Comparison of ENCODE assay signal across 8 mouse cellular contexts in the genomic region with DNA sequence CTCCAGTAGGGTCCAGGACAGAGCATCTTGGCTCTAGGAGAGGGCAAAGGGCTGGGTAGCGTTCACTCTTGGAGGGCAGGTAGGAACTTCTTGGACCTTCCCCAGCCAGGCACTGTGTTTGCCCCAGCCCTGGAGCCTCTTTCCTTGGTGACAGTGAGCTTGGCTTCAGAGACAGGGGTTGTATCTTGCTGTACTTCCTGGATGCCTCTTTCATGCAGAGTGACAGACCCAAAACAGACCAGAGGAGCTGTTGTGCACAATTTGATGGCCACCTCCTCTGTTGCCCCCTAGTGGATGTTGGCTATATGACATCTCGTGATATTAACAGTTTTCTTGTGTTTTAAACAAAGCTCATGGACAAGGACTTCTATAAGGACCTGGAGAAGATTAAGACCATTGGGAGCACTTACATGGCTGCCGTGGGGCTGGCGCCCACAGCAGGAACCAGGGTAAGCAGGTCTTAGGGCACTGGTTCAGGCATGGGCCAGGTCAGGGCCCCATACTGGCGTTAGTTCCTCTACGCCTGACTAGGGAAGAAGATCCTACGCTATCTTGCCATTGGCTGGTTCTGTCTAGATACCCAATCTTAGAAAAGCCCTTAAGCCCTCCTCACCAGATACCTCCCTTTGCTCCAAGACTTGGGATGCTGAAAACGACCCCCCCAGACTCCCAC. TPM values are rescaled to one million over a fixed set of nuclear protein-coding genes. Genes with fewer than 3 reads are reported as not detected.
A peak's percentile ranks its signal among the peaks of the same experiment; 100 is the strongest.
DNase-seq lines count a peak whose midpoint lies in the region; ATAC-seq and TF ChIP-seq lines count a peak whose summit lies in the region.
"Had no signal": no experiment of that assay in that cellular context is flagged by ENCODE, and none has a peak within 500 bp of the region (broad histone marks: within the 10 kb centered on the region; RNA-seq: fewer than 3 reads in every experiment).

No protein-coding gene starts in this region.

- H3K27me3 ChIP-seq in testis, adult 2 months (ENCODE audit: control insufficient read depth, insufficient read depth, low read length) = no peaks in the 10 kb centered on the region
- no peaks in the 10 kb centered on the region for H3K27me3 ChIP-seq in hindbrain, embryonic 14.5 days (ENCODE audit: control insufficient read depth, insufficient read depth, low read length)
- H3K27me3 ChIP-seq in limb, embryonic 13.5 days = no peaks in the 10 kb centered on the region

- ATAC-seq in hindbrain, embryonic 14.5 days (ENCODE audit: low FRiP score) = peak; percentile 31; the same call in 1 of the 2 replicates
- ATAC-seq in limb, embryonic 13.5 days (ENCODE audit: low FRiP score, low read depth) = 0 out of 2 replicates have a peak, but pooled peaks have one; percentile 45

- H3K9me3 ChIP-seq in hindbrain, embryonic 14.5 days (ENCODE audit: control insufficient read depth, low read length) = no peaks in the 10 kb centered on the region
- H3K9me3 ChIP-seq in limb, embryonic 13.5 days = no peaks in the 10 kb centered on the region

- no peak for TF ChIP-seq POLR2A in testis, adult 2 months (IDR thresholded peaks at IDR 0.05; ENCODE audit: control insufficient read depth, low read depth, low read length)

- H3K9ac ChIP-seq in hindbrain, embryonic 14.5 days = no peak overlapping the region
- no peak overlapping the region for H3K9ac ChIP-seq in limb, embryonic 13.5 days

- no peaks in the 10 kb centered on the region for H3K36me3 ChIP-seq in testis, adult 2 months (ENCODE audit: control insufficient read depth, insufficient read depth, low read length)
- H3K36me3 ChIP-seq in hindbrain, embryonic 14.5 days (replicated peaks; ENCODE audit: control insufficient read depth, insufficient read depth) = peaks cover 7% of the 10 kb centered on the region; the same call in 1 of the 2 replicates
- no peaks in the 10 kb centered on the region for H3K36me3 ChIP-seq in limb, embryonic 13.5 days

- H3K4me2 ChIP-seq in hindbrain, embryonic 14.5 days (replicated peaks) = no peak overlapping the region
- H3K4me2 ChIP-seq in limb, embryonic 13.5 days (replicated peaks) = no peak overlapping the region

- no peaks in the 10 kb centered on the region for H3K4me1 ChIP-seq in testis, adult 2 months (ENCODE audit: control insufficient read depth, insufficient read depth, low read length)
- H3K4me1 ChIP-seq in hindbrain, embryonic 14.5 days (replicated peaks; ENCODE audit: control insufficient read depth, insufficient read depth, low read length) = peaks cover 4% of the 10 kb centered on the region; the same call in 1 of the 2 replicates
- H3K4me1 ChIP-seq in limb, embryonic 13.5 days = peaks cover 24% of the 10 kb centered on the region

- 82% methylated on average over 8 of the region's 8 CpGs for WGBS in hindbrain, embryonic 14.5 days
- 76% methylated on average over 8 of the region's 8 CpGs for WGBS in limb, embryonic 13.5 days

- no peak for DNase-seq in testis, postnatal 14 days (ENCODE audit: low spot score)
- DNase-seq in cerebellum, adult 8-10 months = peak; percentile 64
- peak; percentile 78 for DNase-seq in hindbrain, embryonic 14.5 days (ENCODE audit: low spot score)
- peak; percentile 77 for DNase-seq in retina, embryonic 14.5 days (ENCODE audit: low spot score)
- DNase-seq in spleen, postnatal 14 days (ENCODE audit: low spot score in 2 of 2) = no peak

- no peak overlapping the region for H3K4me3 ChIP-seq in testis, adult 2 months (ENCODE audit: control insufficient read depth, low read depth, low read length)
- no peak overlapping the region for H3K4me3 ChIP-seq in hindbrain, embryonic 14.5 days (replicated peaks; ENCODE audit: low read length)
- H3K4me3 ChIP-seq in limb, embryonic 13.5 days = no peak overlapping the region

- TF ChIP-seq CTCF in testis, adult 2 months (IDR thresholded peaks at IDR 0.05; ENCODE audit: control insufficient read depth, insufficient read depth, insufficient replicate concordance, low read depth, low read length) = 0 out of 2 replicates have a peak, but pooled peaks have one; percentile 9

- H3K27ac ChIP-seq in testis, adult 2 months (ENCODE audit: control insufficient read depth, insufficient read depth, low read depth, low read length) = no peak overlapping the region
- peak overlapping the region; percentile 54; the same call in 1 of the 2 replicates for H3K27ac ChIP-seq in hindbrain, embryonic 14.5 days
- H3K27ac ChIP-seq in limb, embryonic 13.5 days = peak overlapping the region; percentile 52; the same call in 1 of the 2 replicates

RNA-seq across cellular contexts. Expression of a gene that starts 26.7 kb away (rescaled TPM):
- 0.10 TPM in 1 of 2 replicates, not detected in the other for polyA plus RNA-seq in testis, adult 2 months (2012; rRNA removed)
- not detected in 2 replicates for polyA plus RNA-seq in hindbrain, embryonic 14.5 days (2014; fragmentation: Nextera tagmentation; extraction: Ambion mirVana)
- 0.19 TPM in 1 of 2 replicates, not detected in the other for polyA plus RNA-seq in limb, embryonic 13.5 days (2015; fragmentation: Nextera tagmentation; extraction: Ambion mirVana)
- polyA plus RNA-seq: heart, embryonic 14.5 days had no signal

RNA-seq across cellular contexts. Expression of a gene that starts 35.9 kb away (rescaled TPM):
- 0.06 TPM in 2 replicates for polyA plus RNA-seq in testis, adult 2 months (2012; rRNA removed)
- polyA plus RNA-seq in hindbrain, embryonic 14.5 days (2014; fragmentation: Nextera tagmentation; extraction: Ambion mirVana) = not detected in 2 replicates
- 2.3 and 3.6 TPM in 2 replicates for polyA plus RNA-seq in limb, embryonic 13.5 days (2015; fragmentation: Nextera tagmentation; extraction: Ambion mirVana)
- polyA plus RNA-seq: heart, embryonic 14.5 days had no signal

RNA-seq across cellular contexts. Expression of a gene that starts 52.1 kb away (rescaled TPM):
- 1.8 and 2.2 TPM in 2 replicates for polyA plus RNA-seq in testis, adult 2 months (2012; rRNA removed)
- 19.7 and 22.3 TPM in 2 replicates for polyA plus RNA-seq in hindbrain, embryonic 14.5 days (2014; fragmentation: Nextera tagmentation; extraction: Ambion mirVana)
- 152 and 164 TPM in 2 replicates for polyA plus RNA-seq in limb, embryonic 13.5 days (2015; fragmentation: Nextera tagmentation; extraction: Ambion mirVana)

Comparison
In these comparisons a context has a peak if more than half of its experiments do, and no peak if none do; other contexts are left out.
1. DNase-seq: peak in cerebellum, adult 8-10 months (single experiment), hindbrain, embryonic 14.5 days (single experiment) and retina, embryonic 14.5 days (single experiment); none in testis, postnatal 14 days (single experiment) and spleen, postnatal 14 days (0 of 2).